Mouse (Mus musculus) midbrain, embryonic 13.5 days (tissue): ENCODE measurements at regions not wholly inside any gene's neighbourhood (a gene's known extent, or its start where the extent isn't known, plus 50 kb on each side); places are given as distances from the start of the nearest gene placed in this dataset.

ENCODE experiments used
- ATAC-seq: fragments of 200-750 bp; cut with Nextera tagmentation; 2 replicates; pipeline ENCODE4 v1.8.0; 2017; ENCODE audit warnings: mild to moderate bottlenecking, moderate TSS enrichment, moderate library complexity
- H3K27ac ChIP-seq: fragments of 300-500 bp; sonication (generic); 2 replicates; pipeline ENCODE4 v1.5.1; 2015; ENCODE audit warnings: inconsistent platforms, mild to moderate bottlenecking, moderate library complexity
- H3K27me3 ChIP-seq: fragments of 300-500 bp; sonication (generic); 2 replicates; pipeline ENCODE4 v1.6.1; 2015; ENCODE audit warnings: mild to moderate bottlenecking, inconsistent platforms
- H3K36me3 ChIP-seq: fragments of 300-500 bp; sonication (generic); 2 replicates; pipeline ENCODE4 v1.6.1; 2015; ENCODE audit warnings: mild to moderate bottlenecking, inconsistent platforms
- H3K4me1 ChIP-seq: fragments of 300-500 bp; sonication (generic); replicated peaks from 2 replicates; pipeline ENCODE4 v1.6.1; 2015; ENCODE audit warnings: inconsistent platforms
- H3K4me2 ChIP-seq: fragments of 300-500 bp; sonication (generic); replicated peaks from 2 replicates; pipeline ENCODE4 v1.6.1; 2015; ENCODE audit warnings: moderate library complexity, mild to moderate bottlenecking, inconsistent platforms
- H3K4me3 ChIP-seq: fragments of 300-500 bp; sonication (generic); replicated peaks from 2 replicates; pipeline ENCODE4 v1.5.1; 2015; ENCODE audit warnings: mild to moderate bottlenecking, inconsistent platforms
- H3K9ac ChIP-seq: fragments of 300-500 bp; sonication (generic); replicated peaks from 2 replicates; pipeline ENCODE4 v1.6.1; 2015; ENCODE audit warnings: mild to moderate bottlenecking, inconsistent platforms
- H3K9me3 ChIP-seq: fragments of 300-500 bp; sonication (generic); 2 replicates; pipeline ENCODE4 v1.6.1; 2016; ENCODE audit warnings: mild to moderate bottlenecking, inconsistent platforms
- WGBS: fragments of 180-500 bp; shearing (Covaris S2); methylation state at CpG from one replicate; pipeline ENCODE4 v1.1.7; 2015; 5-methylcytosine and 5-hydroxymethylcytosine counted together

DNA sequence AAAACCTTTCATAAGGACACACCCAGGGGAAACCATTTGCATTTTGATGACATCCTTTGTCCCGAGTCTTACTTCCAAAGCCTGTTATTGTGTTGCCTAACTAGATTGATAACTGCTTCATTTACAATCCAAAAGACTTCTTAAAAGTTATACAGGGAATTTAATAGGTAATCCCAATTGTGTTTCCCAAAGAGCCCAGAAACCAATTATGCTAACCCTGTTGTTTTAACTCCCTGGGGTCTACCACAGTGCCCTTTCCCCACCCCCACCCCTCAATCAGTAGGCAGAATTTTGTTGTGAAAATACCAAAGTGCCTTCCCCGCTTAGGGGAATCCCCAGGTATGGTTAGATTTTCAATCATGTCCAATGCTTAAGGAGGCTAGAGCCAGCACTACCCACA is 621.3 kb upstream of the Gm10131 start:
- Histone ChIP-seq H3K4me3 (no peak overlapping the region), H3K4me2 (no peak overlapping the region), H3K4me1 (peaks cover 22% of the 10 kb centered on the region; the same call in 1 of the 2 replicates), H3K27me3 (no peaks in the 10 kb centered on the region), H3K27ac (no peak overlapping the region), H3K36me3 (no peaks in the 10 kb centered on the region), H3K9me3 (no peaks in the 10 kb centered on the region), H3K9ac (no peak overlapping the region)
- 6% methylated on average over 2 of the region's 2 CpGs for WGBS
- no peak for ATAC-seq

- Histone ChIP-seq H3K4me2 (no peak overlapping the region), H3K27me3 (no peaks in the 10 kb centered on the region), H3K36me3 (no peaks in the 10 kb centered on the region), H3K4me3 (no peak overlapping the region), H3K9ac (no peak overlapping the region), H3K9me3 (no peaks in the 10 kb centered on the region), H3K4me1 (peaks cover 22% of the 10 kb centered on the region; the same call in 1 of the 2 replicates), H3K27ac (no peak overlapping the region)
- no peak for ATAC-seq
- WGBS, result 7% methylated on average over 1 of the region's 1 CpGs
Observed at GRCm38 (mm10) chr8:34732362-34732761, 620.8 kb upstream of the Gm10131 start.

DNA sequence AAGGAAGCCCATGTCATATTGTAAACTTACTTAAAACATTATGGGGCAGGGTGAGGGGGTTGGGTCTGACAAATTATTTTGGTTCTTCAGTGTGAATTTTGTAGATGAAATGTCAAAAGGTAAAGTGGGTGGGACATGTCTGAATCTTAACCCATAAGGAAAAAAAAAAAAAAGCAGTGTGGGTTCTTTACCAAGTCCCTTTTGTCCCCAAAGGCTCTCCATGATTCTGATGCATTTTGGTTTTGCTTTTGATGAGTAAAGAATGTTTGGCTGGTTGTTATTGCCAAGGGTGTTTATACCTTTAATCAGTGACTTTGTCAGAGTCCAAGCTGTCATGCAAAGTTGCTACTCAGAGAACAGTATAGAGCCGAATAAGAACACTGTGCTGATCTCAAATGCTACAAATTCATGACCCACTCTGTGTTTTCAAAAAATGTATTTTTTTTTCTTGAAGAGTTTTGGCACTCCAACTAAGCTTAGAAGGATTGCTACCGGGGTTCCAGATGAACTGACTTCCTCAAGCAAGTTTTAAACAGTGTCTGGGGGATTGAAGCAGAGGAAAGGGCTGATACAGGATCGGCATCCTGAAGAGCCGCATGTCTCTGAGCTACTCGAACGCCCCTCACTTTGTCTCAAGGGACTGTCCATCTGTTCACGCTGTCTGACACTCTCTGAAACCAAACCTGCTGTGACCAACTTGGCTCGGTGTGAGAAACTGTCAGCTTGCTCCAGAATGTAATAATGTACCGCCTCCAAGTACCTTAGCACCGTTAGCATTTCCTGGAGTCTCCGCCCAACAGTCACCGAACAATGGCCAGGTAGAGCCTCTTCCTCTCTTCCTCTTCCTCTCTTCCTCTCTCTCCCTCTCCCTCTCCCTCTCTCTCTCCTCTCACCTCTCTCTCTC is 619.8 kb upstream of the Gm10131 start:
- H3K9ac ChIP-seq, result no peak overlapping the region
- no peaks in the 10 kb centered on the region for H3K9me3 ChIP-seq
- 23% methylated on average over 12 of the region's 12 CpGs for WGBS
- no peaks in the 10 kb centered on the region for H3K36me3 ChIP-seq
- peaks cover 22% of the 10 kb centered on the region; the same call in 1 of the 2 replicates for H3K4me1 ChIP-seq
- H3K27me3 ChIP-seq, result no peaks in the 10 kb centered on the region
- peak; percentile 40; the same call in 1 of the 2 replicates for ATAC-seq
- H3K4me2 ChIP-seq, result peak overlapping the region; percentile 34; the same call in 1 of the 2 replicates
- 0 out of 2 replicates have a peak overlapping the region, but pooled peaks have one; percentile 9 for H3K4me3 ChIP-seq
- no peak overlapping the region for H3K27ac ChIP-seq

GRCm38 (mm10) chr8:34729585-34729984 is 618.0 kb upstream of the Gm10131 start:
- H3K27me3 ChIP-seq, result no peaks in the 10 kb centered on the region
- H3K9ac ChIP-seq, result no peak overlapping the region
- 87% methylated on average over 7 of the region's 7 CpGs for WGBS

DNA sequence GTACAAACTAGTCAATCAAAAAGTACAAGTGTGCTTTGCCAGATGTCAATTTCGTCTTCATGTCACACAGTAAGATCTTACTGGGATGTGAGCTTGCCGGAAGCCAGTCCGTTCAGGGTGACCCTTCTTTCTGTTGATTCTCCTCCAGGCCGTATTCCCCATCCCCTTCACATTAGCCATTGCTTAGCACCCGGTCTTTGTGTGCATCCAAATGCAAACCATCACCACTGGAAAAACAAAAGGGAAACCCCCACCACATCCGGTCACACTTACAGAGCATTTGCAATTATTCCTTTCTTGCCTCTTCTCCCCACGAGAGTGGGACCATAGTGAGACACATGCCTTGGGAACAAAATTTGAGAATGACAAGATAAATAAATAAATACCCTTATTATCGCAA is 616.2 kb upstream of the Gm10131 start:
- Histone ChIP-seq H3K4me1 (peaks cover 15% of the 10 kb centered on the region; the same call in 1 of the 2 replicates), H3K9me3 (no peaks in the 10 kb centered on the region), H3K27ac (no peak overlapping the region), H3K9ac (no peak overlapping the region), H3K36me3 (no peaks in the 10 kb centered on the region), H3K27me3 (no peaks in the 10 kb centered on the region), H3K4me3 (no peak overlapping the region), H3K4me2 (no peak overlapping the region)
- 60% methylated on average over 8 of the region's 8 CpGs for WGBS
- ATAC-seq, result no peak

More at GRCm38 (mm10) chr8:34729585-34729984, 618.0 kb upstream of the Gm10131 start:
- no peak overlapping the region for H3K4me2 ChIP-seq
- peaks cover 22% of the 10 kb centered on the region; the same call in 1 of the 2 replicates for H3K4me1 ChIP-seq
- no peak overlapping the region for H3K27ac ChIP-seq
- ATAC-seq, result no peak
- H3K9me3 ChIP-seq, result no peaks in the 10 kb centered on the region
- no peak overlapping the region for H3K4me3 ChIP-seq
- H3K36me3 ChIP-seq, result no peaks in the 10 kb centered on the region

DNA sequence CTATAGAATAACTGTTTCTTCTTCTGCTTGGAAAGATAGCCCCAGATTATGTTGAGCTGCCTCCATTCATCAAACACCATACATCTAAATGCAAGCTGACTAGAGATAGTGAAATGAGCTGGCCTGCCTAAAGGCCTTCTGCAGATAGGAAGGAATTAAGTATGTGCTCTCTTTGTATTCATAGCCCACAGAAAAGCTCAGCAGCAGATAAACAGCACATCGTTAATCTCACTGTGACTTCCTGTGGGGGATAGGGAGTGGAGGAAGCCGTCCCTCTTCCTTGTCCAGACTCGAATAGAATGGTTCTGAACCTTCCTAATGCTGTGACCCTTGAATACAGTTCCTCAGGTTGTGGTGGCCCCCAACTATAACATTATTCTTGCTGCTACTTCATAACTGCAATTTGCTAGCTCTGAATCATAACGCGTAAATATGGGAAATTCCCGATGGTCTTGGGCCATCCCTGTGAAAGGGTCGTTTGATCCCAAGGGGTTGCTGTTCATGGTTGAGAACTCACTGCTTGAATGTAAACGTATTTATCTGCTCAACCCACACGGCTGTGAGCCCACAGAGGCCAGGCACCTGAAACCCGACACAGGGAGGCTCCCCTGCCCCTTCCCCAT is 614.7 kb upstream of the Gm10131 start:
- 0 out of 2 replicates have a peak, but pooled peaks cover under 1% of the 10 kb centered on the region for H3K4me1 ChIP-seq
- no peak overlapping the region for H3K27ac ChIP-seq
- no peak overlapping the region for H3K9ac ChIP-seq
- H3K9me3 ChIP-seq, result no peaks in the 10 kb centered on the region
- no peak for ATAC-seq
- no peaks in the 10 kb centered on the region for H3K27me3 ChIP-seq
- H3K4me2 ChIP-seq, result no peak overlapping the region
- H3K4me3 ChIP-seq, result no peak overlapping the region
- no peaks in the 10 kb centered on the region for H3K36me3 ChIP-seq
- 61% methylated on average over 10 of the region's 10 CpGs for WGBS

DNA sequence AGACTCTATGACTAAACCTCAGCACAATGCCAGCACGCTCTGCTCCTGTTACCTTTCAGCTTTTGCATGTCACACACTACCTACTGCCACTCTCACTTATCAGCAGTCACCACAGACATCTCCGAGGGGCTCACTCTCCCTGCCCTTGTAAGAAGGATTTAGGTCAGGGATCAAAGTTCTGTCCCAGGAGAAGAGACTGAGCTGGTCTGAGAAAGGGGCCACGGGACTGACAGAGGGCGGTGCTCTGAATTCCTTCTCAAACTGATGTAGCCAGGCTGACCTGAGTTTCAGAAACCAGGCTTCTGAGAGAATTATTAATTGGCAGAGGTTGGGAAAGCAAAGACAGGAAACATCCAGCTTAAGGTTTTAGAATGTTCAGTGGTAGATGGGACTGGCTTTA is 614.0 kb upstream of the Gm10131 start:
- WGBS, result 53% methylated on average over 4 of the region's 4 CpGs
- Histone ChIP-seq H3K4me2 (no peak overlapping the region), H3K9me3 (no peaks in the 10 kb centered on the region), H3K36me3 (no peaks in the 10 kb centered on the region), H3K4me3 (no peak overlapping the region), H3K27me3 (no peaks in the 10 kb centered on the region), H3K4me1 (no peaks in the 10 kb centered on the region), H3K9ac (no peak overlapping the region), H3K27ac (no peak overlapping the region)
- ATAC-seq, result no peak

GRCm38 (mm10) chr8:34709911-34710733 is 598.6 kb upstream of the Gm10131 start:
- Histone ChIP-seq H3K9ac (no peak overlapping the region), H3K4me1 (no peaks in the 10 kb centered on the region), H3K36me3 (no peaks in the 10 kb centered on the region), H3K9me3 (no peaks in the 10 kb centered on the region), H3K27me3 (no peaks in the 10 kb centered on the region), H3K27ac (no peak overlapping the region), H3K4me3 (no peak overlapping the region), H3K4me2 (no peak overlapping the region)
- no peak for ATAC-seq
- WGBS, result 79% methylated on average over 23 of the region's 23 CpGs

DNA sequence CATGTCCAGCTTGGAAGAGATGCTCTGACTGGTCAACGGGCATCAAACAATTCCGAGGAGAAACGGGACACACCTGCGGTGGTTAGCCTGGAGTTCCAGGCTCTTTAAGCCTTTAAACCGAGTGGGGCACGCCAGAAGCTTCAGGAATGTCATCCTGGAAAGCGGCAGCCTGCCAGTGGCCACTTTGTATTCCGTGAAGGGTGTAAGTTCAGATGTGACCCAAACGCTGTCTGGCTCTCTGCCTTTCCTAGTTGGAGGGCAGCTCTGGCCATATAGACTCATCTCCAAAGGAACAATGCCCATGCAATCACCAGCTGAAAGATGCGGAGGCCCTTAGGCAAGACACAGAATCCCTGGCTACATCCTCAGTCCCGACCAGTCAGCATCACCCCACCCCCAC is 597.8 kb upstream of the Gm10131 start:
- Histone ChIP-seq H3K4me2 (no peak overlapping the region), H3K4me1 (no peaks in the 10 kb centered on the region), H3K27ac (no peak overlapping the region), H3K36me3 (no peaks in the 10 kb centered on the region), H3K9me3 (no peaks in the 10 kb centered on the region), H3K27me3 (no peaks in the 10 kb centered on the region), H3K4me3 (no peak overlapping the region), H3K9ac (no peak overlapping the region)
- ATAC-seq, result no peak
- WGBS, result 69% methylated on average over 11 of the region's 11 CpGs

DNA sequence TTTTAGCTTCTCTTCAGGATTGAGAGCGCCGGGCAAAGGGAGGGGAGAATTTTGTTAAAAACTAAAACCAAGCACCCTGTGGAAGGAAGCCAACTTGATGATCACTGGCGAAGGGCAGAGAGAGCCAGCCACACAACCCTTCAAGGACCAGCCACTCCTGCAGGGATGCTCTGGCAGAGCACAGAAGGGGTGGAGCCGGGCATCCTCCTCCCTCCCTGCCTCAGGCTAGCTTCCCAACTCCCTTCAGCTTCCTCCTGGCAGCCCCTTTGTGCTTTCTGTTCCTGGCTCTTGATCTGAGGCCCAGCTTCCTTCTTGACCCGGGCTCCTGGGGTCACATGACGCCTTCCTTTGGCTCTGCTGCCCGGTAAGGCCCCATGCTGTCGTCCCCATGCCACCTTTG is 591.8 kb upstream of the Gm10131 start:
- Histone ChIP-seq H3K9ac (no peak overlapping the region), H3K36me3 (no peaks in the 10 kb centered on the region), H3K4me2 (no peak overlapping the region), H3K27ac (no peak overlapping the region), H3K4me3 (no peak overlapping the region), H3K4me1 (peaks cover 4% of the 10 kb centered on the region), H3K9me3 (no peaks in the 10 kb centered on the region), H3K27me3 (no peaks in the 10 kb centered on the region)
- WGBS, result 10% methylated on average over 8 of the region's 8 CpGs
- ATAC-seq, result no peak

GRCm38 (mm10) chr8:34702806-34703205 is 591.3 kb upstream of the Gm10131 start:
- Histone ChIP-seq H3K9ac (no peak overlapping the region), H3K27me3 (no peaks in the 10 kb centered on the region), H3K27ac (no peak overlapping the region), H3K36me3 (no peaks in the 10 kb centered on the region), H3K4me2 (no peak overlapping the region), H3K4me3 (no peak overlapping the region), H3K9me3 (no peaks in the 10 kb centered on the region), H3K4me1 (peaks cover 4% of the 10 kb centered on the region)
- ATAC-seq, result no peak
- WGBS, result 87% methylated on average over 2 of the region's 2 CpGs

DNA sequence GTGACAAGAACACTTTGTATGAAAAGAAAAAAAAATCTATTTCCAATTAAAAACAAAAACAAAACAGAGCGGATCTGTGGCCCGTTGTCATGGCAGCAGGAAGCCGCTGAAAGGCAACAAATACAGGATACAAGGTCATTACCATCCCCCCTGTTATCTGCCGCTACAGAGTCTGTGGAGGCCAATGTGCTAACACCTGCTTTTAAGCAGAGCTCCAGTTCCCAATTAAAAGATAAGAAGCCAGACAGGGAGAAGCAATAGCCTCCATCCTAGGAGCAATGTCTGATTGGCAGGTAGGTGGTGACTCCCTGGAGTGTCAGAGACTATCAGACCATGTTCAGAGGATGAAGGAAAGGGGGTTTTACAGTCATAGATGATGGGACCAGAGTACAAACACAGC is 587.5 kb upstream of the Gm10131 start:
- no peaks in the 10 kb centered on the region for H3K27me3 ChIP-seq
- peak; percentile 63 for ATAC-seq
- no peak overlapping the region for H3K4me3 ChIP-seq
- no peaks in the 10 kb centered on the region for H3K36me3 ChIP-seq
- peaks cover 4% of the 10 kb centered on the region for H3K4me1 ChIP-seq
- no peak overlapping the region for H3K9ac ChIP-seq
- no peak overlapping the region for H3K4me2 ChIP-seq
- H3K9me3 ChIP-seq, result no peaks in the 10 kb centered on the region
- WGBS, result 65% methylated on average over 4 of the region's 4 CpGs
- no peak overlapping the region for H3K27ac ChIP-seq
